Mouse (Mus musculus): ENCODE measurements around the gene Csrp3. TPM values are rescaled to one million over a fixed set of nuclear protein-coding genes. Genes with fewer than 3 reads are reported as not detected.

Csrp3 gene
- polyA plus RNA-seq, 1 experiment from 2014 or later: not detected

- H3K4me3 ChIP-seq (ENCODE audit: low read depth, low read length): no peak overlapping the region
- no peaks in the 10 kb centered on the region; the same call in 1 of the 2 replicates for H3K27me3 ChIP-seq (ENCODE audit: control insufficient read depth, insufficient read depth, low read depth, low read length)
- ATAC-seq: no peak
- H3K4me1 ChIP-seq (ENCODE audit: control insufficient read depth, insufficient read depth, low read length): 0 out of 2 replicates have a peak, but pooled peaks cover 3% of the 10 kb centered on the region
- H3K9ac ChIP-seq (ENCODE audit: low read depth, low read length): no peak overlapping the region
- H3K4me2 ChIP-seq (ENCODE audit: low read length): no peak overlapping the region
- peaks cover 40% of the 10 kb centered on the region for H3K36me3 ChIP-seq (ENCODE audit: control insufficient read depth, insufficient read depth, low read length)
- H3K9me3 ChIP-seq (replicated peaks; ENCODE audit: control insufficient read depth, low read length, poor library complexity, severe bottlenecking): no peaks in the 10 kb centered on the region
- no peak overlapping the region for H3K27ac ChIP-seq (ENCODE audit: low read length)
- 90% methylated on average over 6 of the region's 6 CpGs for WGBS
Observed at GRCm38 (mm10) chr7:48825170-48825569, 22.7 kb downstream of the Csrp3 start.

- H3K36me3 ChIP-seq (ENCODE audit: control insufficient read depth, insufficient read depth, low read length): peaks cover 41% of the 10 kb centered on the region
- no peaks in the 10 kb centered on the region; the same call in 1 of the 2 replicates for H3K27me3 ChIP-seq (ENCODE audit: control insufficient read depth, insufficient read depth, low read depth, low read length)
- no peak overlapping the region for H3K27ac ChIP-seq (ENCODE audit: low read length)
- 0 out of 2 replicates have a peak, but pooled peaks cover 3% of the 10 kb centered on the region for H3K4me1 ChIP-seq (ENCODE audit: control insufficient read depth, insufficient read depth, low read length)
- no peak overlapping the region for H3K9ac ChIP-seq (ENCODE audit: low read depth, low read length)
- no peaks in the 10 kb centered on the region for H3K9me3 ChIP-seq (replicated peaks; ENCODE audit: control insufficient read depth, low read length, poor library complexity, severe bottlenecking)
- no peak overlapping the region for H3K4me3 ChIP-seq (ENCODE audit: low read depth, low read length)
- no peak overlapping the region for H3K4me2 ChIP-seq (ENCODE audit: low read length)
- no peak for ATAC-seq
- 94% methylated on average over 1 of the region's 1 CpGs for WGBS
Observed at GRCm38 (mm10) chr7:48824671-48825070, 23.2 kb downstream of the Csrp3 start.

GRCm38 (mm10) chr7:48823621-48824020 lies 24.2 kb downstream of the Csrp3 start:
- no peak overlapping the region for H3K4me3 ChIP-seq (ENCODE audit: low read depth, low read length)

GRCm38 (mm10) chr7:48821654-48822053 lies 26.2 kb downstream of the Csrp3 start:
- ATAC-seq: no peak
- no peaks in the 10 kb centered on the region; the same call in 1 of the 2 replicates for H3K27me3 ChIP-seq (ENCODE audit: control insufficient read depth, insufficient read depth, low read depth, low read length)
- no peak overlapping the region for H3K4me3 ChIP-seq (ENCODE audit: low read depth, low read length)
- H3K4me2 ChIP-seq (ENCODE audit: low read length): no peak overlapping the region
- H3K36me3 ChIP-seq (ENCODE audit: control insufficient read depth, insufficient read depth, low read length): peaks cover 49% of the 10 kb centered on the region
- no peak overlapping the region; the same call in 1 of the 2 replicates for H3K27ac ChIP-seq (ENCODE audit: low read length)
- 0 out of 2 replicates have a peak, but pooled peaks cover 3% of the 10 kb centered on the region for H3K4me1 ChIP-seq (ENCODE audit: control insufficient read depth, insufficient read depth, low read length)
- WGBS: 42% methylated on average over 5 of the region's 5 CpGs
- H3K9me3 ChIP-seq (replicated peaks; ENCODE audit: control insufficient read depth, low read length, poor library complexity, severe bottlenecking): no peaks in the 10 kb centered on the region
- H3K9ac ChIP-seq (ENCODE audit: low read depth, low read length): no peak overlapping the region

More at GRCm38 (mm10) chr7:48823621-48824020, 24.2 kb downstream of the Csrp3 start:
- Histone ChIP-seq H3K36me3 (ENCODE audit: control insufficient read depth, insufficient read depth, low read length) (peaks cover 51% of the 10 kb centered on the region), H3K27ac (ENCODE audit: low read length) (no peak overlapping the region), H3K9me3 (replicated peaks; ENCODE audit: control insufficient read depth, low read length, poor library complexity, severe bottlenecking) (no peaks in the 10 kb centered on the region), H3K4me1 (ENCODE audit: control insufficient read depth, insufficient read depth, low read length) (0 out of 2 replicates have a peak, but pooled peaks cover 3% of the 10 kb centered on the region), H3K27me3 (ENCODE audit: control insufficient read depth, insufficient read depth, low read depth, low read length) (no peaks in the 10 kb centered on the region; the same call in 1 of the 2 replicates), H3K9ac (ENCODE audit: low read depth, low read length) (no peak overlapping the region), H3K4me2 (ENCODE audit: low read length) (no peak overlapping the region)
- WGBS: 97% methylated on average over 3 of the region's 3 CpGs
- ATAC-seq: no peak

- H3K27ac ChIP-seq (ENCODE audit: low read length): no peak overlapping the region
- H3K9me3 ChIP-seq (replicated peaks; ENCODE audit: control insufficient read depth, low read length, poor library complexity, severe bottlenecking): no peaks in the 10 kb centered on the region
- H3K9ac ChIP-seq (ENCODE audit: low read depth, low read length): no peak overlapping the region
- no peaks in the 10 kb centered on the region for H3K4me1 ChIP-seq (ENCODE audit: control insufficient read depth, insufficient read depth, low read length)
- H3K27me3 ChIP-seq (ENCODE audit: control insufficient read depth, insufficient read depth, low read depth, low read length): no peaks in the 10 kb centered on the region
- peaks cover 20% of the 10 kb centered on the region for H3K36me3 ChIP-seq (ENCODE audit: control insufficient read depth, insufficient read depth, low read length)
- H3K4me2 ChIP-seq (ENCODE audit: low read length): no peak overlapping the region
- no peak for ATAC-seq
- WGBS: 96% methylated on average over 1 of the region's 1 CpGs
- no peak overlapping the region for H3K4me3 ChIP-seq (ENCODE audit: low read depth, low read length)
Observed at GRCm38 (mm10) chr7:48813594-48813993, 34.2 kb downstream of the Csrp3 start.

- Histone ChIP-seq H3K4me1 (ENCODE audit: control insufficient read depth, insufficient read depth, low read length) (no peaks in the 10 kb centered on the region), H3K4me2 (ENCODE audit: low read length) (no peak overlapping the region), H3K27me3 (ENCODE audit: control insufficient read depth, insufficient read depth, low read depth, low read length) (no peaks in the 10 kb centered on the region), H3K9ac (ENCODE audit: low read depth, low read length) (no peak overlapping the region), H3K9me3 (replicated peaks; ENCODE audit: control insufficient read depth, low read length, poor library complexity, severe bottlenecking) (no peaks in the 10 kb centered on the region), H3K4me3 (ENCODE audit: low read depth, low read length) (no peak overlapping the region), H3K27ac (ENCODE audit: low read length) (no peak overlapping the region), H3K36me3 (ENCODE audit: control insufficient read depth, insufficient read depth, low read length) (peaks cover 22% of the 10 kb centered on the region)
- ATAC-seq: no peak
Observed at GRCm38 (mm10) chr7:48812358-48812757, 35.5 kb downstream of the Csrp3 start.

GRCm38 (mm10) chr7:48810652-48811051 lies 37.2 kb downstream of the Csrp3 start:
- Histone ChIP-seq H3K4me1 (ENCODE audit: control insufficient read depth, insufficient read depth, low read length) (no peaks in the 10 kb centered on the region), H3K4me2 (ENCODE audit: low read length) (no peak overlapping the region), H3K9ac (ENCODE audit: low read depth, low read length) (no peak overlapping the region), H3K36me3 (ENCODE audit: control insufficient read depth, insufficient read depth, low read length) (peaks cover 25% of the 10 kb centered on the region), H3K27me3 (ENCODE audit: control insufficient read depth, insufficient read depth, low read depth, low read length) (no peaks in the 10 kb centered on the region), H3K9me3 (replicated peaks; ENCODE audit: control insufficient read depth, low read length, poor library complexity, severe bottlenecking) (no peaks in the 10 kb centered on the region), H3K27ac (ENCODE audit: low read length) (no peak overlapping the region), H3K4me3 (ENCODE audit: low read depth, low read length) (no peak overlapping the region)
- WGBS: 100% methylated on average over 1 of the region's 1 CpGs
- ATAC-seq: no peak

- Histone ChIP-seq H3K36me3 (ENCODE audit: control insufficient read depth, insufficient read depth, low read length) (peaks cover 30% of the 10 kb centered on the region), H3K4me1 (ENCODE audit: control insufficient read depth, insufficient read depth, low read length) (no peaks in the 10 kb centered on the region), H3K27me3 (ENCODE audit: control insufficient read depth, insufficient read depth, low read depth, low read length) (no peaks in the 10 kb centered on the region), H3K4me3 (ENCODE audit: low read depth, low read length) (no peak overlapping the region), H3K4me2 (ENCODE audit: low read length) (no peak overlapping the region), H3K9me3 (replicated peaks; ENCODE audit: control insufficient read depth, low read length, poor library complexity, severe bottlenecking) (no peaks in the 10 kb centered on the region), H3K9ac (ENCODE audit: low read depth, low read length) (no peak overlapping the region), H3K27ac (ENCODE audit: low read length) (no peak overlapping the region)
- no peak for ATAC-seq
- 87% methylated on average over 4 of the region's 4 CpGs for WGBS
Observed at GRCm38 (mm10) chr7:48806587-48806986, 41.2 kb downstream of the Csrp3 start.

GRCm38 (mm10) chr7:48803381-48803780 lies 44.5 kb downstream of the Csrp3 start:
- Histone ChIP-seq H3K4me2 (ENCODE audit: low read length) (no peak overlapping the region), H3K27ac (ENCODE audit: low read length) (no peak overlapping the region), H3K27me3 (ENCODE audit: control insufficient read depth, insufficient read depth, low read depth, low read length) (no peaks in the 10 kb centered on the region), H3K4me3 (ENCODE audit: low read depth, low read length) (no peak overlapping the region), H3K9me3 (replicated peaks; ENCODE audit: control insufficient read depth, low read length, poor library complexity, severe bottlenecking) (no peaks in the 10 kb centered on the region), H3K4me1 (ENCODE audit: control insufficient read depth, insufficient read depth, low read length) (no peaks in the 10 kb centered on the region), H3K36me3 (ENCODE audit: control insufficient read depth, insufficient read depth, low read length) (peaks cover 28% of the 10 kb centered on the region), H3K9ac (ENCODE audit: low read depth, low read length) (no peak overlapping the region)
- no peak for ATAC-seq
- WGBS: 81% methylated on average over 7 of the region's 7 CpGs
